Mouse (Mus musculus): ENCODE results near the gene Pik3cg. TPM values are rescaled to one million over a fixed set of nuclear protein-coding genes. Genes with fewer than 3 reads are reported as not detected.
A peak's percentile ranks its signal among the peaks of the same experiment; 100 is the strongest.

Gene Pik3cg
- polyA plus RNA-seq, 1 experiment, result 1.9 TPM

- Histone ChIP-seq H3K36me3 (replicated peaks; ENCODE audit: low read length) (peaks cover 87% of the 10 kb centered on the region), H3K9me3 (no peaks in the 10 kb centered on the region), H3K4me1 (peaks cover 58% of the 10 kb centered on the region), H3K4me3 (replicated peaks) (peak overlapping the region; percentile 15), H3K27me3 (replicated peaks) (no peaks in the 10 kb centered on the region)
- TF ChIP-seq FLI1 (IDR thresholded peaks at IDR 0.05; ENCODE audit: low read length) (no peak), GATA1 (IDR thresholded peaks at IDR 0.05; ENCODE audit: borderline replicate concordance, low read length) (no peak)
These were observed 20.7 kb downstream of the Pik3cg start for GRCm38 (mm10) chr12:32187668-32188236.

GRCm38 (mm10) chr12:32186627-32187255 lies 21.7 kb downstream of the Pik3cg start:
- Histone ChIP-seq H3K4me3 (replicated peaks) (no peak overlapping the region), H3K27me3 (replicated peaks) (no peaks in the 10 kb centered on the region), H3K9me3 (no peaks in the 10 kb centered on the region), H3K36me3 (replicated peaks; ENCODE audit: low read length) (peaks cover 85% of the 10 kb centered on the region), H3K4me1 (peaks cover 66% of the 10 kb centered on the region)
- TF ChIP-seq GATA1 (IDR thresholded peaks at IDR 0.05; ENCODE audit: borderline replicate concordance, low read length), result no peak
- TF ChIP-seq FLI1 (IDR thresholded peaks at IDR 0.05; ENCODE audit: low read length), result no peak

- Histone ChIP-seq H3K27me3 (replicated peaks) (no peaks in the 10 kb centered on the region), H3K4me1 (peaks cover 63% of the 10 kb centered on the region), H3K36me3 (replicated peaks; ENCODE audit: low read length) (peaks cover 81% of the 10 kb centered on the region), H3K4me3 (replicated peaks) (no peak overlapping the region), H3K9me3 (no peaks in the 10 kb centered on the region)
- TF ChIP-seq GATA1 (IDR thresholded peaks at IDR 0.05; ENCODE audit: borderline replicate concordance, low read length) (no peak), FLI1 (IDR thresholded peaks at IDR 0.05; ENCODE audit: low read length) (no peak)
These were observed 23.6 kb downstream of the Pik3cg start for GRCm38 (mm10) chr12:32184874-32185273.

- Histone ChIP-seq H3K9me3 (no peaks in the 10 kb centered on the region), H3K27me3 (replicated peaks) (no peaks in the 10 kb centered on the region), H3K4me3 (replicated peaks) (no peak overlapping the region), H3K4me1 (peaks cover 50% of the 10 kb centered on the region), H3K36me3 (replicated peaks; ENCODE audit: low read length) (peaks cover 80% of the 10 kb centered on the region)
- TF ChIP-seq FLI1 (IDR thresholded peaks at IDR 0.05; ENCODE audit: low read length), result no peak
- TF ChIP-seq GATA1 (IDR thresholded peaks at IDR 0.05; ENCODE audit: borderline replicate concordance, low read length), result no peak
These were observed 24.9 kb downstream of the Pik3cg start for GRCm38 (mm10) chr12:32183584-32183983.

GRCm38 (mm10) chr12:32182632-32183419 lies 25.6 kb downstream of the Pik3cg start:
- H3K27me3 ChIP-seq (replicated peaks), result no peaks in the 10 kb centered on the region
- peaks cover 43% of the 10 kb centered on the region for H3K4me1 ChIP-seq
- peak overlapping the region; percentile 38 for H3K4me3 ChIP-seq (replicated peaks)
- H3K36me3 ChIP-seq (replicated peaks; ENCODE audit: low read length), result peaks cover 77% of the 10 kb centered on the region
- no peaks in the 10 kb centered on the region for H3K9me3 ChIP-seq
- TF ChIP-seq GATA1 (IDR thresholded peaks at IDR 0.05; ENCODE audit: borderline replicate concordance, low read length) (no peak), FLI1 (IDR thresholded peaks at IDR 0.05; ENCODE audit: low read length) (no peak)

- peaks cover 77% of the 10 kb centered on the region for H3K36me3 ChIP-seq (replicated peaks; ENCODE audit: low read length)
- H3K27me3 ChIP-seq (replicated peaks), result no peaks in the 10 kb centered on the region
- H3K4me3 ChIP-seq (replicated peaks), result no peak overlapping the region
- TF ChIP-seq GATA1 (IDR thresholded peaks at IDR 0.05; ENCODE audit: borderline replicate concordance, low read length), result no peak
- TF ChIP-seq FLI1 (IDR thresholded peaks at IDR 0.05; ENCODE audit: low read length), result no peak
- peaks cover 36% of the 10 kb centered on the region for H3K4me1 ChIP-seq
- H3K9me3 ChIP-seq, result no peaks in the 10 kb centered on the region
These were observed 26.6 kb downstream of the Pik3cg start for GRCm38 (mm10) chr12:32181885-32182284.

- Histone ChIP-seq H3K4me3 (replicated peaks) (no peak overlapping the region), H3K4me1 (peaks cover 7% of the 10 kb centered on the region), H3K27me3 (replicated peaks) (no peaks in the 10 kb centered on the region), H3K9me3 (no peaks in the 10 kb centered on the region), H3K36me3 (replicated peaks; ENCODE audit: low read length) (peaks cover 55% of the 10 kb centered on the region)
- no peak for TF ChIP-seq FLI1 (IDR thresholded peaks at IDR 0.05; ENCODE audit: low read length)
- no peak for TF ChIP-seq GATA1 (IDR thresholded peaks at IDR 0.05; ENCODE audit: borderline replicate concordance, low read length)
These were observed 34.0 kb downstream of the Pik3cg start for GRCm38 (mm10) chr12:32174437-32174836.

GRCm38 (mm10) chr12:32172826-32173225 lies 35.6 kb downstream of the Pik3cg start:
- Histone ChIP-seq H3K9me3 (no peaks in the 10 kb centered on the region), H3K4me3 (replicated peaks) (no peak overlapping the region), H3K36me3 (replicated peaks; ENCODE audit: low read length) (peaks cover 43% of the 10 kb centered on the region), H3K4me1 (peaks cover 21% of the 10 kb centered on the region), H3K27me3 (replicated peaks) (no peaks in the 10 kb centered on the region)
- no peak for TF ChIP-seq FLI1 (IDR thresholded peaks at IDR 0.05; ENCODE audit: low read length)
- TF ChIP-seq GATA1 (IDR thresholded peaks at IDR 0.05; ENCODE audit: borderline replicate concordance, low read length), result no peak

GRCm38 (mm10) chr12:32169164-32169563 lies 39.3 kb downstream of the Pik3cg start:
- peaks cover 14% of the 10 kb centered on the region for H3K36me3 ChIP-seq (replicated peaks; ENCODE audit: low read length)
- TF ChIP-seq GATA1 (IDR thresholded peaks at IDR 0.05; ENCODE audit: borderline replicate concordance, low read length), result no peak
- TF ChIP-seq FLI1 (IDR thresholded peaks at IDR 0.05; ENCODE audit: low read length), result no peak
- H3K27me3 ChIP-seq (replicated peaks), result no peaks in the 10 kb centered on the region
- peaks cover 19% of the 10 kb centered on the region for H3K4me1 ChIP-seq
- H3K4me3 ChIP-seq (replicated peaks), result peak overlapping the region; percentile 80
- H3K9me3 ChIP-seq, result no peaks in the 10 kb centered on the region; the same call in 1 of the 2 replicates

GRCm38 (mm10) chr12:32168751-32169150 lies 39.7 kb downstream of the Pik3cg start:
- Histone ChIP-seq H3K4me3 (replicated peaks) (peak overlapping the region; percentile 80), H3K9me3 (no peaks in the 10 kb centered on the region; the same call in 1 of the 2 replicates), H3K4me1 (peaks cover 23% of the 10 kb centered on the region), H3K36me3 (replicated peaks; ENCODE audit: low read length) (peaks cover 10% of the 10 kb centered on the region), H3K27me3 (replicated peaks) (no peaks in the 10 kb centered on the region)
- TF ChIP-seq GATA1 (IDR thresholded peaks at IDR 0.05; ENCODE audit: borderline replicate concordance, low read length) (no peak), FLI1 (IDR thresholded peaks at IDR 0.05; ENCODE audit: low read length) (no peak)

All from megakaryocyte, embryonic 14.5 days (primary cell).